Mouse (Mus musculus) lung, embryonic 14.5 days (tissue): ENCODE measurements around the gene Ankrd63. TPM values are rescaled to one million over a fixed set of nuclear protein-coding genes. Genes with fewer than 3 reads are reported as not detected.

Experiments
- ATAC-seq: fragments of 200-750 bp; cut with Nextera tagmentation; 2 replicates; pipeline ENCODE4 v1.8.0; 2017; ENCODE audit warnings: mild to moderate bottlenecking, moderate TSS enrichment, moderate library complexity; ENCODE audit not compliant: insufficient read depth
- DNase-seq: peaks from one replicate; pipeline ENCODE4 v3.0.0-alpha.2; 2015
- H3K27ac ChIP-seq: fragments of 300-500 bp; sonication (generic); 2 replicates; pipeline ENCODE4 v1.5.1; 2014; ENCODE audit warnings: low read depth, mild to moderate bottlenecking, moderate library complexity
- H3K27me3 ChIP-seq: fragments of 300-500 bp; sonication (generic); 2 replicates; pipeline ENCODE4 v1.6.1; 2014; ENCODE audit warnings: low read length, control low read depth; ENCODE audit not compliant: insufficient read depth
- H3K36me3 ChIP-seq: fragments of 300-500 bp; sonication (generic); 2 replicates; pipeline ENCODE4 v1.6.1; 2014; ENCODE audit warnings: control low read depth; ENCODE audit not compliant: insufficient read depth
- H3K4me1 ChIP-seq: fragments of 300-500 bp; sonication (generic); 2 replicates; pipeline ENCODE4 v1.6.1; 2014; ENCODE audit warnings: antibody characterized with exemption, control low read depth; ENCODE audit not compliant: insufficient read depth
- H3K4me2 ChIP-seq: fragments of 300-500 bp; sonication (generic); 2 replicates; pipeline ENCODE4 v1.6.1; 2014; ENCODE audit warnings: mild to moderate bottlenecking
- H3K4me3 ChIP-seq: fragments of 300-500 bp; sonication (generic); 2 replicates; pipeline ENCODE4 v1.5.1; 2014; ENCODE audit warnings: low read depth, low read length
- H3K9ac ChIP-seq: fragments of 300-500 bp; sonication (generic); 2 replicates; pipeline ENCODE4 v1.6.1; 2014
- H3K9me3 ChIP-seq: fragments of 300-500 bp; sonication (generic); 2 replicates; pipeline ENCODE4 v1.6.1; 2016; ENCODE audit warnings: low read depth, low read length, control low read depth
- CTCF ChIP-seq: IDR thresholded peaks from 2 replicates; pipeline ENCODE4 v1.5.1; 2016; ENCODE audit warnings: antibody characterized with exemption, low read depth
- WGBS: fragments of 180-500 bp; shearing (Covaris S2); extraction: QIAGEN DNeasy Blood & Tissue Kit; methylation state at CpG from one replicate; pipeline ENCODE4 v1.1.7; 2014; 5-methylcytosine and 5-hydroxymethylcytosine counted together
- polyA plus RNA-seq: library from polyadenylated mRNA; unstranded; fragments of >200 nt; fragmentation: Nextera tagmentation; extraction: Ambion mirVana; gene quantifications from 2 replicates; pipeline ENCODE4 v1.2.1, GENCODE M21; 2014

The Ankrd63 gene
- polyA plus RNA-seq, 1 experiment from 2014 or later: not detected

DNA sequence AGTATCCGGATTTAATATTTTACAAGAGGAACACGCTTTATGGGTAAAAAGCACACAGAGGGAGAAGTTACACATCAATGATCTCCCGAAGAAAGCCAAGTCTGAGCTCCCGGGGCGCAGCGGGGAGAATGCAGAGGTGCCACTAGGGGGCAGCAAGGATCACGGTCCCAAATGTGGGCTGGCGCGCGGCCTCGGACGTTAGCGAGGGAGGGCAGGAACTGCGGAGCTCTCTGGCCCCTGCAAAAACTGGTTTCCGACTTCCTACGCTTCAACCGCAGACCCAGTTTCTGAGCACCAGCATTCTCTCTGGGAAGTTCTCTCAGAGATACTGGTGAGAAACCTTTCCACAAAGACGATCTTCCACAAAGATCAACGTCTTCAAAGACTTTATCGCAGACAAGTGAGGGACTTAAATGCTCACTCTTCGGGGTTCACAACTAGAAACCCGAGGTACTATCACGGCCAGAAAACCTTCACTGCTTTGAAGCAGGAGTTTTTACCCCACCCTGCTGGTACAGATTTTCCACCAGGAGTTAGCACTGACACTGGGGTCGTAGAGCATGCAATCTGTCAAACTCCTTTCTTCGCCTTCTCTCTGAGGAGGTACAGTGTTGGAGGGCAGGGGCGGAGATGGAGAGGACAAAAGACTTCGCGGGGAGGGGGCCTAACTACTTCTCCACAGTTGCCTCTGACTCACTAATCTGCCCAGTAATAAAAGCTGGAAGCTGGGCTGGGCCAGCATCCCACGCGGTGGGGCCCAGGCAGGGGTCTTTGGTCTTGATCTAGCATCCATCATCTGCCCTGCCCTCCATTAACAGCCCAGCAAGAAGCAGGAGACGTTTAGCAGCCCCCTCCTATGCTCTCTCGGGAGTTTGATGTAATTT is 3.3 kb downstream of the Ankrd63 start:
- ATAC-seq: peak; percentile 46; the same call in 1 of the 2 replicates
- Histone ChIP-seq H3K27me3 (peaks cover 78% of the 10 kb centered on the region), H3K4me1 (peaks cover 13% of the 10 kb centered on the region; the same call in 1 of the 2 replicates)

DNA sequence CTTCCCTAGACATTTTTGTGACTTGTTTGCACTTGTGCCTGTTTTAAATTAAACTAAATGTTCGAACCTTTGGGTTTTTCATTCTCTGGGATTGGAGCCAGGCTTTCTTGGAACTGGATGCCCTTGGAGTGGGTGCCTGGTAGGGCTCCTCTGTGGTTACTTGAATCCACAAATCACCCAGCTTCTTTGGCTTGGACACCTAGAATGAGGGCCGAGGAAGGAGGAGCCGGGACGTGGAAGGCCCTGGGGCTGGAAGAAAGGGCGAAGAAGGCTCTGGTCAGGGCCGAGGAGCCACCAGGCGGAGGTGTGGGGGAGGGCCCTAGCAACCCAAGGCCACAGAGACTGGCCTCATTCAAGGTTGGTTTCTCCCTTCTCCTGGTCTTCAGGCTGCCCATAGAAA is 5.8 kb downstream of the Ankrd63 start:
- no peak overlapping the region for H3K9ac ChIP-seq

More for the DNA sequence above, 3.3 kb downstream of the Ankrd63 start:
- H3K9me3 ChIP-seq: no peaks in the 10 kb centered on the region
- H3K4me2 ChIP-seq: peak overlapping the region; percentile 51
- H3K27ac ChIP-seq: no peak overlapping the region
- H3K4me3 ChIP-seq: peak overlapping the region; percentile 20; the same call in 1 of the 2 replicates
- H3K9ac ChIP-seq: 0 out of 2 replicates have a peak overlapping the region, but pooled peaks have one; percentile 17
- peak; percentile 94 for TF ChIP-seq CTCF
- DNase-seq: peak; percentile 95
- WGBS: 3% methylated on average over 32 of the region's 32 CpGs
- H3K36me3 ChIP-seq: no peaks in the 10 kb centered on the region

DNA sequence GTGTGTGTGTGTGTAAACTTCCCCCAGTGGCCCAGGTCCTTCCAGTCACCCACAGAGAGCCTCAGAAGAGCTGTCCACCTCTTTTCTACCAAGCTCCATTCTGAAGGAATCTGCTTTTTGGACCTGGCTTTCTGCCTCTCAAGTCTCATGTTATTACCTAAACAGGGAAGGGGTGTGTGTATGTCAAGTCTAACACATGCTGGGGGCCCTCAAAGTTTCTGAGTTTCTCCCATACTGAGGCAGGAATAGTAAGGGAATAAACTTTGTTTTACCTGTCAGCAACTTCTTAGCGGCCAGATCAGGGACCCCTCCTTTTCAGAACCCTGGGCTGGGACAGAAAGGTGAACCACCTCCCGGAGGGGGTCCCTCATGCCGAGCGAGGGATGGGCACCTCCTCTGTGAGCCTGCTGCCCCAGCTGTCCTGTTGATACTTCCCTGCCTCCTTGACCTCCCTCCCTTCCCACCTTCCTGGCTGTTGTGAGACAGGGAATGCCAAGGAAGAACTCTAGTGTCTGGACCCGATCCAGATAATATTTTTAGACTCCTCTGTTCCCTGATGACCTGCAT is 6.4 kb downstream of the Ankrd63 start:
- Histone ChIP-seq H3K4me1 (peaks cover 6% of the 10 kb centered on the region; the same call in 1 of the 2 replicates), H3K36me3 (no peaks in the 10 kb centered on the region), H3K9ac (no peak overlapping the region), H3K27ac (no peak overlapping the region), H3K4me2 (no peak overlapping the region), H3K9me3 (no peaks in the 10 kb centered on the region), H3K27me3 (peaks cover 47% of the 10 kb centered on the region), H3K4me3 (no peak overlapping the region)
- no peak for DNase-seq
- no peak for TF ChIP-seq CTCF
- WGBS: 32% methylated on average over 5 of the region's 5 CpGs
- no peak for ATAC-seq

More for the DNA sequence above, 5.8 kb downstream of the Ankrd63 start:
- DNase-seq: no peak
- no peak overlapping the region for H3K4me3 ChIP-seq
- peaks cover 53% of the 10 kb centered on the region for H3K27me3 ChIP-seq
- no peak overlapping the region for H3K4me2 ChIP-seq
- ATAC-seq: no peak
- no peak for TF ChIP-seq CTCF
- WGBS: 37% methylated on average over 7 of the region's 7 CpGs
- no peaks in the 10 kb centered on the region for H3K36me3 ChIP-seq
- H3K27ac ChIP-seq: no peak overlapping the region
- H3K4me1 ChIP-seq: peaks cover 6% of the 10 kb centered on the region; the same call in 1 of the 2 replicates
- H3K9me3 ChIP-seq: no peaks in the 10 kb centered on the region

DNA sequence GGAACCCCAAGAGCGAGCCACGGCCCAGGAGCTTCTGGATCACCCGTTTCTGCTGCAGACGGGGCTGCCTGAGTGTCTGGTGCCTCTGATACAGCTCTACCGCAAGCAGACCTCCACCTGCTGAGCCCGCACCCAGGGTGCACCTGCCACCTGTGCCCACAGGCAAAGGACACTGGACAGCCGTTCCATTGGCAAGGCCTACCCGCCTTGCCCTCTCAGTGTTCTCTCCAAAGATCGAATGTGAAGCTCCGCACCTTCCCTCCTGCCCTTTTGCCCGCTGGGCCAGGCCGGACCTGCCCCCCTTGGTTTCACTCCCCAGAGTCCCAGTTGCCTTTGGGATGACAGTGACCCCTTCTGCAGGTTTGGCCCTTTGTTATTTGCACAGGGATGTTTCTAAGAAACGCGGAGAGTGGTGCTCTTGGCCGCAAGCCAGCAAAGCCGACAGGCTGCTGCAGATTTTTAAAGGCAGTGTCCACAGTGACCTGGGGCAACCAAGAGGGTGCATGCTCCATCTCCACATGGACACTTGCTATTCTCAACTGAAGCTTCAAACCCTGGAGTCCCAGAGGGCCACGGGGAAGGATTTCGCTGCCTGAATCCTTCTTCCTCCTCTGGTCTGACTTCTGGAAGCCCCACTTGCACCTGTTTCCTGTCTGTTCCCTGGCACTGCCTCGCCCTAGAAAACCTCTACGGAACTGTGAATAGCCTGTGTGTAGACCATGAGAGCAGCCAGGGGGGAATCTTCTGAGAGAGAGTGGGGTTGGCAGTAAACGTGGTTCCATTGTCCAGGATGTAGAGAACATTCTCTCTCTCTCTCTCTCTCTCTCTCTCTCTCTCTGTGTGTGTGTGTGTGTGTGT is 7.1 kb downstream of the Ankrd63 start:
- ATAC-seq (no peak), DNase-seq (peak; percentile 52)
- Histone ChIP-seq H3K9ac (no peak overlapping the region), H3K36me3 (no peaks in the 10 kb centered on the region), H3K27me3 (peaks cover 40% of the 10 kb centered on the region), H3K4me1 (peaks cover 6% of the 10 kb centered on the region; the same call in 1 of the 2 replicates), H3K4me2 (no peak overlapping the region), H3K27ac (no peak overlapping the region; the same call in 1 of the 2 replicates), H3K4me3 (no peak overlapping the region), H3K9me3 (no peaks in the 10 kb centered on the region)
- TF ChIP-seq CTCF: no peak
- 36% methylated on average over 21 of the region's 21 CpGs for WGBS

DNA sequence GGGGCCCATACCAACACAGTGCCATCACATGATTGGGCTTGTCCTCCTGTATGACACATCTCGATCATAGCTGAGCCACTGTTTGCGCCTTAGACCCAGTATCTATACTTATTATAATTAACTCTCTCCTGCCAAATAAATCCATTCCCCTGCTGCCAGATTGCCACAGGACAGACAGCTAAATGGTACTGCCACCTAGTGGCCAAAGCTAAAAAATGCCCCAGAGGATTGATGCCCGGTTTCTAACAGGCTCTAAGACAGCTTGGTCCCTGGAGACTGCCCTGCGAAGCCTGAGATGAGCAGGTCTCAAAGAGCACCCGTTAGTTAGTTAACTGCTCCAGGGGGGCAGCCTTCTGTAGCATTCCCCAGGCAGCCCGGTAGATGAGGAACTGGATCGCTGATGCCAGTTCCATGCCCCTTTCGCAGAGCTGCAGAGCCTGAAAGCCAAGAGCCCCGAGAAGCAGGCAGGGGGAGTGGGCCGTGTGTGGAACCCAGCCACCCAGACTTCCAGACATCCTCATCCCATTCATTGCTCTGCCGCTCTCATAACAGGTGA is 8.0 kb downstream of the Ankrd63 start:
- WGBS: 27% methylated on average over 11 of the region's 11 CpGs
- peaks cover 31% of the 10 kb centered on the region for H3K27me3 ChIP-seq
- TF ChIP-seq CTCF: peak; percentile 83
- no peaks in the 10 kb centered on the region for H3K36me3 ChIP-seq
- H3K9ac ChIP-seq: no peak overlapping the region
- ATAC-seq (no peak), DNase-seq (peak; percentile 86)
- no peaks in the 10 kb centered on the region for H3K9me3 ChIP-seq
- no peak overlapping the region for H3K4me3 ChIP-seq
- no peak overlapping the region for H3K27ac ChIP-seq
- H3K4me1 ChIP-seq: peaks cover 6% of the 10 kb centered on the region; the same call in 1 of the 2 replicates
- no peak overlapping the region for H3K4me2 ChIP-seq

DNA sequence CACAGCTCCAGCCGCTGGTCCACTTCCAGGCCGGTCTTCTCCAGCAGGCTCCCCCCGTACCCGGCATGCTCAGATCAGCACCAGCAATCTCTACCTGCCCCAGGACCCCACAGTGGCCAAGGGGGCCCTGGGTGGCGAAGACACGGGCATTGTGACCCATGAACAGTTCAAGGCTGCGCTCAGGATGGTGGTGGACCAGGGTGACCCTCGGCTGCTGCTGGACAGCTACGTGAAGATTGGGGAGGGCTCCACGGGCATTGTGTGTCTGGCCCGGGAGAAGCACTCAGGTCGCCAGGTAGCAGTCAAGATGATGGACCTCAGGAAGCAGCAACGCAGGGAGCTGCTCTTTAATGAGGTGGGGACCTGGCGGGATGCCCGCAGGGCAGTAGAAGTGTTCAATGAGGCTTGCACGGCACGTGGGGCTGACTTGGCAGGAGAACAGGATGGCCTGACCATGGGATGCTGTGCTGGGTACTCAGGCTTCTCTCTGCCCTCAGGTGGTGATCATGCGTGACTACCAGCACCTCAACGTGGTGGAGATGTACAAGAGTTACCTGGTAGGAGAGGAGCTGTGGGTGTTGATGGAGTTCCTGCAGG is 10.3 kb downstream of the Ankrd63 start:
- Histone ChIP-seq H3K9me3 (no peaks in the 10 kb centered on the region), H3K4me2 (no peak overlapping the region), H3K9ac (no peak overlapping the region), H3K36me3 (no peaks in the 10 kb centered on the region), H3K27me3 (peaks cover 16% of the 10 kb centered on the region), H3K4me1 (peaks cover 6% of the 10 kb centered on the region; the same call in 1 of the 2 replicates), H3K27ac (no peak overlapping the region), H3K4me3 (no peak overlapping the region)
- DNase-seq (no peak), ATAC-seq (no peak)
- no peak for TF ChIP-seq CTCF
- WGBS: 79% methylated on average over 19 of the region's 19 CpGs
